Mouse (Mus musculus) heart, postnatal 14 days (tissue): ENCODE results near the gene Relch. TPM values are rescaled to one million over a fixed set of nuclear protein-coding genes. Genes with fewer than 3 reads are reported as not detected.

ENCODE experiments used
- DNase-seq, 2 experiments: peaks; one replicate each; pipeline ENCODE4 v3.0.0; 2021 to 2022
- intact Hi-C: fragments of 180-260 bp; cut with DNase I; formaldehyde crosslinking; loops from one replicate; pipeline ENCODE4 v1.15.1; 2025
- total RNA-seq, 2 experiments: library from RNA; stranded (reverse); gene quantifications; 2 replicates each; pipeline ENCODE4 v1.2.3; 2021

Relch gene
- total RNA-seq, 2 experiments from 2014 or later, result 22.9 to 25.3 TPM

DNA sequence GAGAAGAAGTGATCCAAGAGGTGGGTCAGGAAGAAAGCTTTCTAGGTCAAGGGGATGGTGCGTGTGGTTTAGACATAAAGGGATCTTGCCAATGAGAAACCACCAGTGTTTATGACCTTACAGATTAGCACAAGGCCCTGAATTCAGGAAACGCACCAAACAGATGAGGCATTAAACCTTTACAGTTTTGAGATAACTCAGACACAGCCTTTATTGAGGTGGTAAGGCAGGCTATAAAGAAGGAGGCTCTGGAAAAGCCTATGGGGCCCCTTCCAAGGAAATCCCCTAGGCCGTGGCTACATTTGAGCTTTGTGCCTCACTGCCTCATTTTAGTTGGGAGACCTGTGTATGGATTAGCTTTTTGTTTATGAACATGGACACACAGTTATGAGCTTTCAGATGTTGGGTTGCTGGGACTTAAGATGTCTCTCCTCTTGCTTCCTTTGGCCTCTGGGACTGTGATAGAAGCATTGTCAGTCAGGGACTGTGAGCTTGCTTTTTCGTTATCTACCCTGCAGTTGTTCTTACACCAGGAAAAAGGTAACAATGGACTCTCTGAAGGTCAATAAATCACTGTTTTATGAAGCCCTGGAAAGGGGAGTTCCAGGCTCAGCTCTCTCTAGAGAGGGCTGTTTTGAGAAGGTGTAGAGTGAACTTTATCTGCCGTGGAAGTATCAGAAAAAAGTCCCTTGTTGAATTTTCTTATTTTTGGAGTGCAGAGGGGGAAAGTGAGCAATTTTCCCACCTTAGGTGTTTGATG, 120.8 kb downstream of the Relch start:
- intact Hi-C loops, result no loop called here
- no peak for DNase-seq

DNA sequence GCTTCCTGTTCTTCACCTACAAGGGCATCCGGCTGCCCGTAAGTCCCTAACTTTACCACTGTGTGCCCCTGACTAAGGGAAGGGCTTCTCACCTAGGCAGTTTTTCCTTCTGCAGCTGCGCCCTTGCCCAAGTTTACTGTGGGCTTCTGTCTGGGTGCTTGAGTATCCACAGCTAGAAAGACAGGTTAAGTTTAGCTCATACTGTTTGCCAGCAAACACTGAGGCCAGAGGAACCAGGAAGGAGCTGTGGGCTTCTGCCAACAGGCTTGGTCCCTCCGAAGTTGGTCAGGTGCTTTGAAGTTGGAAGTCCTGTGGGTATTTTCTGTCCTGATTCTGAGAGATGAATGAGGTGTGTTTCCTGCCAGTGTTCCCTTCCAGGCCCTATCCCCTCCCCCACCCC, 121.5 kb downstream of the Relch start:
- DNase-seq, result peak in 1 of 2 experiments; percentile 15
- intact Hi-C loops, result no loop called here

DNA sequence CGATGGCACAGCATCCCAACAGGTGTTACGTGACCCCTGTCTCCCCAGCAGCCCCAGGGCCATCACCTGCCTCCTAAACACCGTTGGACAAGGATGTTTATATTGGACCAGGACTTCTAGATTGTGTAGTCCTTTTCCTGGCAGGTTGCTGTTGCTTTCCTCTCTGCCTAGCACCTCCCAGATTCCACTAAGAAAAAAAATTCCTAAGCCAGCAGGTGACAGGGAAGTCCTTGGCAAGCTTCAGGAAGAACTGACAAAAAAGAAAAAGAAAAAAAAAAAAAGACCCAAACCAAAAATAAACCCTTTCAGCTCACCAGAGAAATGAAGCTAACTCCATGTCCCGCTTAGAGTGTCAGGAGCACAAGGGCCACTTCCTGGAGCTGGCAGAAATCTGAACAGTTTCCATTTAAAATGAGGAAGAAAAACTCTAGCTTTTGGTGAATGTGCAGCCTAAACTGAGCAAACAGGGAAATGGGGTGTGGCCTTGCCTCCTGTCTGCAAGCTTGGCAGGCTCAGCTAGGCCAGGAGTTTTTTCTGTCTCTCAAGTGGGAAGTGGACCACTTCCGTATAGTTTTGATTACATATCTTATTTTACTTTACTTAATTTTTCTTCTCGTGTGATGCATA, 123.2 kb downstream of the Relch start:
- intact Hi-C loops, result no loop called here
- DNase-seq, result no peak

DNA sequence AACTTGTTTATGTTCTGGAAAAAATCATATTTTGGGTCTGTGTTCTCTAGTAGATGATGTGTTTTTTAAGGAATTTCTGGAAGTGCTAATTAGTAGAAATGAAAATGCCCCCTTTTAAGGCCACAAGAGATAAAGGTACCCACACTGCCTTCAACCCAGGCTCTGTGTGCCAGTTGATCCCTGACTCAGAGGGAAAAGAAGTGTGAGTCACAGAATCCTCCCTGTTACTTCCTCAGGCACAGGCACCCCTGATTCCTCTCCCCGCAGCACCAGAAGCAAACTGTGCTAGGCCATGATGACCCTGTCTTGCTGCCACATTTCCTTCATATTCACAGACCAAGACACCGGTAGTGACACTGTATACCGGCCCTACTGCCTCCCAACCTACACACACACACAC, 126.4 kb downstream of the Relch start:
- intact Hi-C loops, result no loop called here
- no peak for DNase-seq

DNA sequence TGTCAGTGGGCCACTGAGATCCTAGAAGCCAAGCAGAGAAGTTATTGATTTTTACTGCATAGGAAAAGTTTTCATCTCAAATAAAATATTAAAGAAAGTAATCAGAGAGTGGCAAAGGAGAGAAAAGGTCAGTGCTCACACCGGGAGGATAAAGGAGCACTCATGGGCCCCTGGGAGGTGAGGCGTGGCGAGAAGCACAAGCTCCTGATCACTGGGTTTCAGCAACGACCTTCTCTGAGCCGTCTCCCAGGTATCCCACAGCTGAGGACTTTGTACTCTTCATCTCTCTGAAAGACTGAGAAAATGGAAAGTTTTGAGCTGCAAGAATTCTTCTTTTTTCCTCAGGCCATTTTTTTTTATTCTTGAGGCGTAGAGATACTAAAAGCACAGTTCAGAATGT, 131.0 kb downstream of the Relch start:
- DNase-seq, result no peak

DNA sequence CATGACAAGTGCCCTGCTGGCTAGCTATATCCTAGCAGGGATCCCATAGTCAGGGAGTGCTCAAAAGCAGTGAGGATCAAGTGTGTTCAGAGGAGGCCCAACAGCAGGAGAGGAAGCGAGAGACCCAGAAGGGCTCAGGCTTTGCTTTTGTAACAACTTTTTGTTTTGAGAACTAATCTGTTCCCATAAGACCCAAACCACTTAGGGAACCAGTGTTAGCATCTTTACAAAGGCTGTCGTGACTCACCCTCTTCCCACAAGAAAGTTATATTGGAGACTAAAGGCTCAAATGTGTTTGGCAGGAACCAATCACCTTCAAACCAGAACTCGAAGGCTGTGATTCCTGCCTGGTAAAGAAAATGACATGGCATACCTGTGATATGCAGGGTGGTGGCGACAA, 132.0 kb downstream of the Relch start:
- DNase-seq, result no peak
- intact Hi-C loops, result no loop called here

More for the DNA sequence above, 131.0 kb downstream of the Relch start:
- intact Hi-C loops, result no loop called here

DNA sequence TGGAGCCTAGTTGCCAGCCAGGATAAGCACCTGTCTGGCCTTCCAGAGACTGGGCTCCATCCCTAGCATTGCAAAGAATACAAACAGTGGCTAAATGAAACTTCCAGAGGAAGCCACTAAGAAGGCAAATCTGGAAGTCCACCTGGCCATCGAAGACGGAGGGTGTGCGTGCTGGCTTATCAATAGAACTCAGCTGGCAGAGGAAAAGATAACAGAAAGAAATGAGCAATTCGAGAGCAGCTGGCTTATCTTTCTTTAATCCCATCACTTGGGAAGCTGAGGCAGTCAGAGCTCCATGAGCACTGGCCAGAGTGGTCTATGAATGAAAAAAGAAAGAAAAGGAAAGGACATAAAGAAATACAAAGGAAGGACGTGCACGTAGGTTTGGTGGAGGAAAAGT, 136.9 kb downstream of the Relch start:
- no peak for DNase-seq
- intact Hi-C loops, result no loop called here

DNA sequence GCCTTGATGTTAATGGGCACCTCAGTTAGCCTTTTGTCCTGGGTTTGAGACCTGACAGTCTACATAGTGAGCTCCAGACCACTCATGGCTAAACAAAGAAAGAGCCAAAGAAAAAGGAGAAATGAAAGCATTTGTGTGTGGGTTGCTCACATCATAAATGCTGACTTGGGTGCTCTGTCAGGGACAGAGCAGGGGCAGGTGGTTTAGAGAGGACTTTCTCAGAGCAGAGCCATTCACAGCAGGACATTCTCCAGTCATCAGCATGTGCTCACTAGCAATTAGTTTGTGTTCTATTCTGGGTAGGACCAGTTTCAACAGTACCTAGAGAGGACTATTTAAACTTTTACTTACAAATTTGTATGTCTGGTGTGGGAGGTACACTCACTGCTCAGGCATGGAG, 137.6 kb downstream of the Relch start:
- intact Hi-C loops, result no loop called here

DNA sequence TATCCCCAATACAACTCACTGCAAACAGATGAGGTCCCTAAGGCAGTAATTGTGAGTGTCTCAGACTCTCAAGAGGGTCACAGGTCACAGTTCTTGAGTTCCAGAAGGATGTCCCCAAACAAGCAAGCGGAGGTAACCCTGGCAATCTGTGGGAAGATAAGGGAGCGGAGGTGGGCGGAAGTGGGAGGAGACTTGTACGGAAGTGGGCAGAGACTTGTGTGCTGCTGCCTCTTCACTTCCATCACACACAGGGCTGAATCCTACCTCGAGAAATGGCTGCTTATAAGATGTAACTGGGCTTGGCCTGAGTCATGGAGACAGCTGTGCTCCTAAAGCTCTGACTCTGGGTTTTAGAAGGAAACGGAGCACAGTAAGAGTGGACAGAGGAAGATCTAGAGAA, 139.3 kb downstream of the Relch start:
- intact Hi-C loops, result no loop called here

More for the DNA sequence above, 137.6 kb downstream of the Relch start:
- no peak for DNase-seq

DNA sequence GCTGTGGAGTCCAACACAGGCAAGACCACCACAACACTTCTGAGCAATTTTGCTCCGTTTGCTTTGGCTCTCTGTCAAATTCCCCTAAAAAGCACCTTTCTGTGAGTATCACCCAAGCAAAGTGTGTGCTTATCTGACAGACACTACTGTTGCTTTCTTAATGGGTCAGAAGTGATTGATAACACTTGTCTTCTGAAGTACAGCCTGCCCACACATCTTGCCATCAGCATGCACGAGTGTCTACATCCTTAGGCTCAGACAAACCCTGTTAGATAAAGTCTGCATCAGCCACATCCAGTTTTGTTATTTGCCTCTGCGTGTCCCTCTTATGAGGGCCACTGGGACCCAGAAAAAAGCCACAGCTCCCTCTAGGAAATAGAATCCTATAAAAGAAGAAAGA, 140.6 kb downstream of the Relch start:
- intact Hi-C loops, result no loop called here
- no peak for DNase-seq

More for the DNA sequence above, 139.3 kb downstream of the Relch start:
- no peak for DNase-seq

Other genes with a start within 250 kb of the Relch start
- gene Pign, start 184 bp upstream of the Relch start, total RNA-seq, result 10 to 100 TPM; 14.0 to 19.2 TPM
- gene Tnfrsf11a, start 116.9 kb downstream of the Relch start, total RNA-seq, result 1 to 10 TPM; 1.6 to 1.7 TPM